Mouse (Mus musculus): ENCODE measurements at regions not wholly inside any gene's neighbourhood (a gene's known extent, or its start where the extent isn't known, plus 50 kb on each side); places are given as distances from the start of the nearest gene placed in this dataset.

- no peak overlapping the region for H3K4me3 ChIP-seq (ENCODE audit: low read length)
- H3K27ac ChIP-seq (ENCODE audit: low read depth, low read length): no peak overlapping the region
- ATAC-seq (ENCODE audit: low FRiP score, low TSS enrichment): peak; percentile 68; the same call in 1 of the 2 replicates
- no peaks in the 10 kb centered on the region for H3K4me1 ChIP-seq (ENCODE audit: control insufficient read depth, insufficient read depth, low read length)
- H3K27me3 ChIP-seq (ENCODE audit: control insufficient read depth, insufficient read depth, low read length): no peaks in the 10 kb centered on the region
- H3K9ac ChIP-seq (ENCODE audit: low read depth, low read length): no peak overlapping the region
- WGBS: 65% methylated on average over 15 of the region's 15 CpGs
- no peaks in the 10 kb centered on the region for H3K9me3 ChIP-seq (ENCODE audit: control insufficient read depth, low read length)
- H3K36me3 ChIP-seq (ENCODE audit: control insufficient read depth, insufficient read depth, low read length): no peaks in the 10 kb centered on the region
- H3K4me2 ChIP-seq (replicated peaks; ENCODE audit: low read depth, low read length): no peak overlapping the region
Measured at GRCm38 (mm10) chr3:40480258-40480951, 50.7 kb upstream of the Intu start.
